Mouse (Mus musculus) fat pad, adult 2 months (tissue): Measurements from ENCODE around the gene Wwox.

Experiments
- DNase-seq: peaks from one replicate; pipeline ENCODE4 v3.0.0-alpha.2; 2011; ENCODE audit warnings: low read depth, low spot score; ENCODE audit errors: extremely low read depth

Wwox gene

GRCm38 (mm10) chr8:115259806-115260205 lies 820.4 kb downstream of the Wwox start:
- no peak for DNase-seq

- DNase-seq: no peak
Observed at GRCm38 (mm10) chr8:115267196-115267595, 827.7 kb downstream of the Wwox start.

GRCm38 (mm10) chr8:115269601-115270000 lies 830.1 kb downstream of the Wwox start:
- DNase-seq: no peak

- DNase-seq: no peak
Observed at GRCm38 (mm10) chr8:115273976-115274375, 834.5 kb downstream of the Wwox start.

- DNase-seq: no peak
Observed at GRCm38 (mm10) chr8:115276281-115276680, 836.8 kb downstream of the Wwox start.

- no peak for DNase-seq
Observed at GRCm38 (mm10) chr8:115278291-115278690, 838.8 kb downstream of the Wwox start.

GRCm38 (mm10) chr8:115290224-115290623 lies 850.8 kb downstream of the Wwox start:
- no peak for DNase-seq

- no peak for DNase-seq
Observed at GRCm38 (mm10) chr8:115296760-115297159, 857.3 kb downstream of the Wwox start.

GRCm38 (mm10) chr8:115302484-115302883 lies 863.0 kb downstream of the Wwox start:
- DNase-seq: no peak

GRCm38 (mm10) chr8:115307412-115307811 lies 868.0 kb downstream of the Wwox start:
- DNase-seq: no peak

GRCm38 (mm10) chr8:115311003-115311402 lies 871.5 kb downstream of the Wwox start:
- DNase-seq: no peak

GRCm38 (mm10) chr8:115312371-115312770 lies 872.9 kb downstream of the Wwox start:
- no peak for DNase-seq

- DNase-seq: no peak
Observed at GRCm38 (mm10) chr8:115322501-115322900, 883.0 kb downstream of the Wwox start.

GRCm38 (mm10) chr8:115330671-115331070 lies 891.2 kb downstream of the Wwox start:
- no peak for DNase-seq

GRCm38 (mm10) chr8:115333972-115334371 lies 894.5 kb downstream of the Wwox start:
- no peak for DNase-seq

- no peak for DNase-seq
Observed at GRCm38 (mm10) chr8:115336361-115336760, 896.9 kb downstream of the Wwox start.

GRCm38 (mm10) chr8:115348704-115349103 lies 909.2 kb downstream of the Wwox start:
- no peak for DNase-seq

GRCm38 (mm10) chr8:115350707-115351106 lies 911.3 kb downstream of the Wwox start:
- DNase-seq: no peak

- no peak for DNase-seq
Observed at GRCm38 (mm10) chr8:115357663-115358335, 918.3 kb downstream of the Wwox start.

GRCm38 (mm10) chr8:115358481-115358880 lies 919.0 kb downstream of the Wwox start:
- DNase-seq: no peak

GRCm38 (mm10) chr8:115359701-115360100 lies 920.2 kb downstream of the Wwox start:
- no peak for DNase-seq

- DNase-seq: no peak
Observed at GRCm38 (mm10) chr8:115362518-115362917, 923.1 kb downstream of the Wwox start.

- no peak for DNase-seq
Observed at GRCm38 (mm10) chr8:115374957-115375356, 935.5 kb downstream of the Wwox start.
